In the genomic region with DNA sequence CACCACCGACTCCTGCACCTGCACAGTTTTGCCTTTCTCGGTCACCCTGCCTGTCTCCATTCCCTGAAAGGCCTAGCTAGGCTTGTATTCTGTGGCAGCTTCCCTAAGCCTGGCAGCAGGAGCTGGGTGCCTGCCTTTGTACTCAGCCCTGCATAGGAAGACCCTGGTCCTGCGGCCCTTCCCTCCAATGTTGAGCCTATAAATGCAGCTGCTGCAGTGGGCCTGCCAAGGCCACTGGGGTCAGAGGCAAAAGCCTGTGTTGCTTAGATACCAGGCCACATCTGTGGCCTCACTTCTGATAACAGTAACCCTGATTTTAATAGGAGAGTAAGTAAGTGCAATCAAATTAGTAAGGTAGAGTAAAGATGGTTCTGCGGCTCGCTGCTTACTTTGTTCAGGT, we compare ENCODE assay signal across 15 mouse cellular contexts. TPM values are rescaled to one million over a fixed set of nuclear protein-coding genes. Genes with fewer than 3 reads are reported as not detected.
A peak's percentile ranks its signal among the peaks of the same experiment; 100 is the strongest.
DNase-seq lines count a peak whose midpoint lies in the region; ATAC-seq lines count a peak whose summit lies in the region.
"Had no signal": no experiment of that assay in that cellular context is flagged by ENCODE, and none has a peak within 500 bp of the region (broad histone marks: within the 10 kb centered on the region; RNA-seq: fewer than 3 reads in every experiment).

No protein-coding gene starts in this region.

- peak overlapping the region; percentile 61 for H3K9ac ChIP-seq in heart, embryonic 13.5 days
- H3K9ac ChIP-seq in neural tube, embryonic 13.5 days, result peak overlapping the region; percentile 31; the same call in 1 of the 2 replicates
- no peak overlapping the region for H3K9ac ChIP-seq in hindbrain, embryonic 11.5 days (ENCODE audit: low read depth, low read length)
- peak overlapping the region; percentile 32; the same call in 1 of the 2 replicates for H3K9ac ChIP-seq in midbrain, embryonic 13.5 days (replicated peaks)
- H3K9ac ChIP-seq: liver, postnatal 0 days had no signal

- peak overlapping the region; percentile 38; the same call in 1 of the 2 replicates for H3K27ac ChIP-seq in heart, embryonic 13.5 days (replicated peaks)
- peak overlapping the region; percentile 15; the same call in 1 of the 2 replicates for H3K27ac ChIP-seq in neural tube, embryonic 13.5 days (replicated peaks)
- H3K27ac ChIP-seq in hindbrain, embryonic 11.5 days (ENCODE audit: low read depth, low read length), result peak overlapping the region; percentile 68
- peak overlapping the region; percentile 53 for H3K27ac ChIP-seq in midbrain, embryonic 13.5 days

- H3K4me3 ChIP-seq in heart, embryonic 13.5 days, result no peak overlapping the region
- no peak overlapping the region for H3K4me3 ChIP-seq in neural tube, embryonic 13.5 days
- H3K4me3 ChIP-seq in hindbrain, embryonic 11.5 days (ENCODE audit: low read depth, low read length), result no peak overlapping the region
- no peak overlapping the region for H3K4me3 ChIP-seq in midbrain, embryonic 13.5 days (replicated peaks)
- H3K4me3 ChIP-seq: erythroblast, embryonic 14.5 days had no signal

- H3K36me3 ChIP-seq in heart, embryonic 13.5 days, result no peaks in the 10 kb centered on the region
- no peaks in the 10 kb centered on the region for H3K36me3 ChIP-seq in neural tube, embryonic 13.5 days
- no peaks in the 10 kb centered on the region for H3K36me3 ChIP-seq in hindbrain, embryonic 11.5 days (ENCODE audit: control insufficient read depth, insufficient read depth, low read length)
- no peaks in the 10 kb centered on the region for H3K36me3 ChIP-seq in midbrain, embryonic 13.5 days

- intact Hi-C loops in heart, postnatal 14 days (cut with DNase I), result no loop called here

- H3K9me3 ChIP-seq in heart, embryonic 13.5 days, result no peaks in the 10 kb centered on the region
- no peaks in the 10 kb centered on the region for H3K9me3 ChIP-seq in neural tube, embryonic 13.5 days
- no peaks in the 10 kb centered on the region for H3K9me3 ChIP-seq in hindbrain, embryonic 11.5 days (ENCODE audit: control insufficient read depth, low read length)
- no peaks in the 10 kb centered on the region for H3K9me3 ChIP-seq in midbrain, embryonic 13.5 days

- WGBS in heart, embryonic 13.5 days, result 77% methylated on average over 5 of the region's 5 CpGs
- WGBS in neural tube, embryonic 13.5 days, result 86% methylated on average over 5 of the region's 5 CpGs
- 71% methylated on average over 5 of the region's 5 CpGs for WGBS in hindbrain, embryonic 11.5 days
- 66% methylated on average over 5 of the region's 5 CpGs for WGBS in midbrain, embryonic 13.5 days

- H3K4me1 ChIP-seq in heart, embryonic 13.5 days, result peaks cover 69% of the 10 kb centered on the region
- H3K4me1 ChIP-seq in neural tube, embryonic 13.5 days (replicated peaks), result peaks cover 32% of the 10 kb centered on the region
- peaks cover 4% of the 10 kb centered on the region; the same call in 1 of the 2 replicates for H3K4me1 ChIP-seq in hindbrain, embryonic 11.5 days (replicated peaks; ENCODE audit: control insufficient read depth, insufficient read depth, low read length)
- H3K4me1 ChIP-seq in midbrain, embryonic 13.5 days (replicated peaks), result peaks cover 24% of the 10 kb centered on the region

- H3K27me3 ChIP-seq in heart, embryonic 13.5 days (replicated peaks), result no peaks in the 10 kb centered on the region
- no peaks in the 10 kb centered on the region for H3K27me3 ChIP-seq in neural tube, embryonic 13.5 days
- no peaks in the 10 kb centered on the region for H3K27me3 ChIP-seq in hindbrain, embryonic 11.5 days (ENCODE audit: control insufficient read depth, insufficient read depth, low read length)
- no peaks in the 10 kb centered on the region for H3K27me3 ChIP-seq in midbrain, embryonic 13.5 days

- DNase-seq in heart, postnatal 14 days, result no peak
- DNase-seq in neural tube, embryonic 10.5 days (ENCODE audit: extremely low spot score, low spot score), result no peak
- no peak for DNase-seq in hindbrain, embryonic 11.5 days (ENCODE audit: low spot score)
- DNase-seq in left cerebral cortex, adult 18-20 months (ENCODE audit: low spot score in 2 of 2), result no peak
- DNase-seq: adrenal gland, postnatal 10 days; cerebellum, adult 9-10 months; liver, postnatal 0 days; lung, postnatal 36 days; thymus, postnatal 36 days had no signal

- no peak overlapping the region for H3K4me2 ChIP-seq in heart, embryonic 13.5 days
- H3K4me2 ChIP-seq in neural tube, embryonic 13.5 days, result no peak overlapping the region
- H3K4me2 ChIP-seq in hindbrain, embryonic 11.5 days (replicated peaks; ENCODE audit: low read depth, low read length), result no peak overlapping the region
- H3K4me2 ChIP-seq in midbrain, embryonic 13.5 days (replicated peaks), result no peak overlapping the region

- no peak for ATAC-seq in heart, embryonic 13.5 days (ENCODE audit: extremely low read depth, insufficient number of reproducible peaks, low FRiP score, low TSS enrichment)
- ATAC-seq in neural tube, embryonic 13.5 days (ENCODE audit: low read depth), result no peak
- peak; percentile 48 for ATAC-seq in hindbrain, embryonic 11.5 days (ENCODE audit: low FRiP score)
- no peak for ATAC-seq in midbrain, embryonic 13.5 days
- no peak for ATAC-seq in megakaryocyte progenitor cell, adult 5-6 weeks (replicated peaks; ENCODE audit: poor library complexity)
- ATAC-seq: inflammation-experienced regulatory T-cells, adult 6 months had no signal

RNA-seq across cellular contexts. Expression of a gene that starts 14.6 kb away (rescaled TPM):
- 65.2 and 69.6 TPM in 2 replicates for polyA plus RNA-seq in heart, embryonic 13.5 days (2015; fragmentation: Nextera tagmentation; extraction: Ambion mirVana)
- total RNA-seq in heart, postnatal 14 days (2021), result 10 to 100 TPM; 44.9 to 54.1 TPM
- 62.6 and 68.3 TPM in 2 replicates for polyA plus RNA-seq in neural tube, embryonic 13.5 days (2015; fragmentation: Nextera tagmentation; extraction: Ambion mirVana)
- 85.1 and 91.5 TPM in 2 replicates for polyA plus RNA-seq in hindbrain, embryonic 11.5 days (2014; fragmentation: Nextera tagmentation; extraction: Ambion mirVana)
- 53.4 and 55.1 TPM in 2 replicates for polyA plus RNA-seq in midbrain, embryonic 13.5 days (2015; fragmentation: Nextera tagmentation; extraction: Ambion mirVana)
- 97.0 and 107 TPM in 2 replicates for total RNA-seq in megakaryocyte progenitor cell, adult 5-6 weeks (2015)
- total RNA-seq in megakaryocyte progenitor cell, adult 5-6 weeks (2017), result 104 and 107 TPM in 2 replicates
- 10 to 100 TPM; 63.7 to 64.2 TPM for total RNA-seq in left cerebral cortex, adult 18-20 months (2021)

Comparison
In these comparisons a context has a peak if more than half of its experiments do, and no peak if none do; other contexts are left out.
1. H3K27ac ChIP-seq: peak in every context shown above with its lines; median percentile 68 in hindbrain, embryonic 11.5 days; 53 in midbrain, embryonic 13.5 days; 38 in heart, embryonic 13.5 days; 15 in neural tube, embryonic 13.5 days.